Mouse (Mus musculus) liver, postnatal 0 days (tissue): ENCODE results near the gene Krtap9-3.

Experiments
- CTCF ChIP-seq: sonication (generic); IDR thresholded peaks from 2 replicates; pipeline ENCODE4 v1.5.1; 2016; ENCODE audit warnings: antibody characterized with exemption, low read depth
- EP300 ChIP-seq: IDR thresholded peaks from 2 replicates; pipeline ENCODE4 v1.6.1; 2016; ENCODE audit warnings: antibody characterized with exemption, low read depth, mild to moderate bottlenecking

DNA sequence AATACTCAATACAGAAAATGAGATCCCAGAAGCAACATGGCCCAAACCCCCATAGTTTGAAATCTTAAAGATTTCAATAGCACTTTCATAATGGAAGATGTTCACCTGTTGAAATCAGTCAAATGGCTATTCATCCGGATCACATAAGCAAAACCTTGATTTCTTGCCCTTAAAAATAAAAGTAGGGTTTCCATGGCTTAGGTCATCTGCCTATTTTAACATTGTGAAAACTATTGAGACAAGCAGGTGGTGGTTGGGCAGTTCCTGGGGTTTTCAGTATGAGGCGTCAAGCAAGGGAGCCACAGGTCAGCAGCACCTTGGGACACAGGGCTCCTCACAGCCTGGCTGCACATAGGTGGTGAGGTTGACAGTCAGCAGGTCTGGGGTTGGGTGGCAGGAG lies 41.7 kb downstream of the Krtap9-3 start:
- TF ChIP-seq CTCF: no peak
- no peak for TF ChIP-seq EP300
